Mouse (Mus musculus): Measurements from ENCODE around the gene Ptprm. TPM values are rescaled to one million over a fixed set of nuclear protein-coding genes. Genes with fewer than 3 reads are reported as not detected.
A peak's percentile ranks its signal among the peaks of the same experiment; 100 is the strongest.

The Ptprm gene
- total RNA-seq, 2 experiments from 2014 or later: 21.0 to 23.6 TPM

DNA sequence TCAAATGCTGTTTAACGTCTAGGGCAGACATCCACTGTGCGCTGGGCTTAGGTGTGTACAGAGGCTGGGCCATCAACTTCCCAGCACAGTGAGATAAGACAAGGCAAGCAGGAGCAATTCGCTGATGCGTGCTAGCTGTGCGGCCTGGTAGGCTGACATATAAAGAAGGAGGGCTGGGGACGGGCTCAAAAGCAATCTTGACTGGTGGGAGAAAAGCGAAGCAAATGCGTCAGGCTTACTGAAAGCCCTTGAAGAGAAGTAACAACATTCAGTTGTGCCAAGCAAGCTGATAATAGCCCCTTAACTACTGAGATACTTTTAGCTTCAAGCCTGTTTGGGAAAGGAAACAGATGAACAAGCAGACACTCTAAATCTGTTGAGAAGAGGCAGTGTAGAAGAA, 217.8 kb downstream of the Ptprm start:
- DNase-seq: no peak

DNA sequence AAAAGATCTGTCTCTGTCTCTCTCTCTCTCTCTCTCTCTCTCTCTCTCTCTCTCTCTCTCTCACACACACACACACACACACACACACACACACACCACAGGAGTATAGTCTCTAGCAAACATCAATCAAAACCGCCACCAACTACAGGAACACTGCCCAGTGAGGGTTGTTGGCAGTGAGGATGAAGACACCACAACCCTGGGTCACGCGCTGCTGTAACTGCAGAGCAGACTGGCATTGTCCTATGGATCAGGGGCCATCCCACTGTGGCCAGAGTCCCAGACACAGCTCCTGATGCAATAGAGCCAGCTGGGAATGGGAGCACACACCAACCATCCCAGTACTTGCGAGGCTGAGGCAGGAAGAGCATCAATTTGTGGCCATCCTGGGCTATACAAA, 220.0 kb downstream of the Ptprm start:
- DNase-seq: no peak

DNA sequence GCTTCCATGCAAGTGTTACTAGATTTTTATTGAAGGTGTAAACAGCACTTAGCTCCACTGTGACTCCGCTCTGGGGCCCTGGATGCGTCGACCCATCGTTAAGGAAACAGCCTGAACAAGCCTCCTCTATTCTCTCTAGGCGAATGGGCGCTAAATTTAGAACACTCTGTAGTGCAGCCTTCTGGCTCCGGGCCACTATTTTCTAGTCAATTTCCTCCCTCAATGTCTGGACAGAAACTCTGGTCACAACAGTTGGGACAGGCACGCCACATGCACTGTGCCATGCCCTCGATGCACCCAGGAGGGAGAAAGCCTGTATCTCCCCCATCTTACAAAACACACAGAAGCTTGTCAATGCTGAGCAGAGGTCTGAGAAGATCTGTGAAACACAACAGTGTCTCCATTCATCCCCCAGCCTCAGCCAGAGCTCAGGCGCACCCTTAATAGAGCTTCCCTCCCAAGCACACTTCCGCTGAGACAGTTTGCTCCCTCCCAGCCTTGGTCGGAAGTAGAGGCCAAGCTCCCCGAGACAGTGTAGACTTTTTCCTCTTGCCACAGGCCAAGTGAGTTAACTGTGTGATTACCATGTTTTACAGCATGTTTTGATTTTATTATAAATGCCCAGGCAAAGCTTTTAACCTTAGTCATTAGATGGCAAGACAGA, 220.7 kb downstream of the Ptprm start:
- peak; percentile 21 to 40 for DNase-seq

DNA sequence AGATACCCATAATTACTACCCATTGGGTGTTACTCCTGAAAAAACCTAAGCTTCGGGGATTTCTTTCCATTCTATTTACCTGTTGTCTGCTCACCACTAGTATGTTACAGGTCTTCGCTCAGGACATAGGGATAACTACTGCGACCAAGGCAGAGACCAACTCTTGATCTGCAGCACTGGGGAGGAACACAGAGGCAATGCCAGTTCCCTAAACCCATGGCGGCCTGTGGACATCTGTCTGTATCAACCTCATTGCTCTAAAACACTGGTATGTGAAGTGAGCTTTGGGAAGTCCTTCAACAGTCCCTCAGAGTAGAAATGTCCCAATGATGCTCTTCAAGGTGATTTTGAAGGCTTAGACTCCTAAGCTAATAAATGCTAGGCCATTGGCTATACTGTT, 221.2 kb downstream of the Ptprm start:
- DNase-seq: no peak

DNA sequence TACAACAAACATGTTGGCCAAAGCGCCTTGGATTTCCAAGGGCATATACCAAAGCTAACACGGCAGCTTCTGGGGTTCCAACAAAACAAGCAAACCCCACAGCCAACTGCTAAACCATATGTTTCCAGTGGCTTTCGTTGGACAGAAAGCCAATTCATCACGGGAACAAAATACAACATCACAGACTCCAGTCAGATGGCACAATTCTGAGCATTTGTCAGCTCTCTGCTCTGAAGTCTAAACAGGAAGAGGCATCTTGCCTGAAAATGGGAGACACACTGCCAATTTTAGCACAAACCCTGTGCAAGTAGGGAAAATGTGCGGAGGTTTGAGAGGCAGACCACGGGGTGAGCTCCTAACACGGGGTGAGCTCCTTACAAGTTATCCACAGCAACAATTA, 226.7 kb downstream of the Ptprm start:
- DNase-seq: peak; percentile 28 to 37

DNA sequence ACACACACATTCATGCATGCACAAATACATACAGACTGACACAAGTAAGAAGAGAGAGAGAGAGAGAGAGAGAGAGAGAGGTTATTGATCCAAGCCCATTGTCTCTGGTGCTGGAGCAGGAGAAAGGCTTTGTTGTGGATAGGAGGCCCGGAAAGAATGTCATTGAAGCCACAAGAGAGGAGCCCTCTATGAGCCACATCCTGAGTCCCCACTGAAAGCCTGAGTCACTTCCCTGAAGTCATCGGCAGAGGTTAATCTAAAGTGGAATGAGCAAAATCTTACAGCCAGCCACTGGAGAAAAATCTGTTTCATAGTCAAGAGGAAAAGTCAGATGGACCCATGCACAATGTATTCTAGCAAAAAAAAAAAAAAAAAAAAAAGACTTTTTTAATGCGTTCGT, 228.7 kb downstream of the Ptprm start:
- no peak for DNase-seq

DNA sequence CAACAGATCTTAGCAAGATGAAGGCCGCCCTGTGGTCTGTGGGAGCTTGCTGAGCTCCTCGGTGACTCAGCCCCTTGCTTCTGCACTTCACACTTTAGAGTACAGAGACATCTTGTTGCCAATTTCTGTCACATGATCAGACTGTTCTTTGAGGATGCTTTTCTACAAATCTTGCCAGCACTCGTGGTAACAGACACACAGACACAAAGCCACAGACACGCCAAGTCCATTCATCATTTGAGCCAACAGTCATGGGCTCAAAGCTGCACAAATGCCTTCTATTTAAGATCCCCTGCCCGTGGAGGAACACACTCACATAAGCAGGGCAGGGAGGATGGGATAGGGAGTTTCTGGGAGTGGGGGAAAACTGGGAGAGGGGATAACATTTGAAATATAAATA, 230.0 kb downstream of the Ptprm start:
- no peak for DNase-seq

DNA sequence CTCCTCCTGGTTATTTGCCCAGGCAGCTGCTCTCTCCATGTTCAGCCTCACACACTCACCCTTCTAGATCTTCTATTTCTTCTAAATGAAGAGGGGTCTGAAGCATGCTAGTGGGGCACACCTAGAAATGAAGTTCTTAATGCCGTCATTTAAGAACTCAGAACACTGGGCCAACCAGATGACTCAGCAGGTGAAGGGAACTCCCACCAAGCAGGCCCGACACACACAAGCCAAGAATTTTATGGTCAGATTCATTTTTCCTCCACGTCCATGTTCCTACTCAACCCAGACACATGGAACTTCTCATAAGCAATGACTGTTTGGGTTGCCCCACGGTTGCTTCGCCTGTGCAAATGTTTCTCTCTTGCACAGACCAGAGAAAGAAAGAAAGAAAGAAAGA, 230.5 kb downstream of the Ptprm start:
- no peak for DNase-seq

DNA sequence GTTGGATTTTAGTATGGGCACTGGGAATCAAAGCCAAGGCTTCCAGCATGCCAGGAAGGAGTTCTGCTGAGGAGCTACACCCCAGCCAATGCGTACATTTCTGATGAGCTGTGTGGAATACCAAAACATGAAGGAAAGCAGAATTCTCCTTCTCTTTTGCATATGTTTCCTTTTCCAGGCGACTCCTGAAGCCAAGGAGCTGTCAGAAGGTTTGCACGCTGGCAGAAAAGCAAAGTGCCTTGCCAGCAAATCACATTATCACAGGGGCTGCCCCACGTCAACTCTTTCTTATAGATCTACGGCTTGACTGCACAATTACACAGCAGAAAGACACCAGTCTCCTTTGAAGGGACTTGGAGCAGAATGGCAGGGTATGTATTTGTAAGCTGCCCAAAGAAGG, 233.4 kb downstream of the Ptprm start:
- no peak for DNase-seq

DNA sequence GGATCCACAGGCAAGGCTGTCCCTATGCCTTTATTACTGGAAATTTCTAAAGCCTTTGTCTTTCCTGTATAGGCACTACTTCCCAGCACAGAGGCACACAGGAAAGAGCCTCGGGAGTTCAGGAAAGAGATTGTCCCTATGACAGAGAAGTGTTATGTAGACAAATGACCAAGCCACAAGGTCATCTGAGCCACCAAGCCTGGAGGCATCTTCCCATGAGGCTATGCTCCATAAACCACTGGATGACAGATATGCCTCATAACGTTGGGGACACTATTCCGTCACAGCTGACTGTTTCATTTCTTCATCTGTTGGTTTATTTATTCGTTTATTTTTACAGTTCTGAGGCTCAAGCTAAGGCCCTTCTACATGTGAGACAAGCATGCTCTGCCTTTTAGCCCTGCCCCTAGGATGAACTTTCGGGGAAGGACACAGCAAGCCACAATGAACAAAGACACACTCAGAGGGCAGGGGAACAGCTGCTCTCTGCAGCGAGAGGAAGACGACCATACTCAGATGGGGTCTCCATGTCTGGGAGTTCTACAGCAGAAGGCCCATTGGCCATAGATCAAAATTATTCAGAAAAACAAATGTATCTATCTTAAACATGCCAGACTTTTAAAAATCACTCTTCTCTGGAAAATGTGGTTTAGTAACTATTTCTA, 235.4 kb downstream of the Ptprm start:
- no peak for DNase-seq

DNA sequence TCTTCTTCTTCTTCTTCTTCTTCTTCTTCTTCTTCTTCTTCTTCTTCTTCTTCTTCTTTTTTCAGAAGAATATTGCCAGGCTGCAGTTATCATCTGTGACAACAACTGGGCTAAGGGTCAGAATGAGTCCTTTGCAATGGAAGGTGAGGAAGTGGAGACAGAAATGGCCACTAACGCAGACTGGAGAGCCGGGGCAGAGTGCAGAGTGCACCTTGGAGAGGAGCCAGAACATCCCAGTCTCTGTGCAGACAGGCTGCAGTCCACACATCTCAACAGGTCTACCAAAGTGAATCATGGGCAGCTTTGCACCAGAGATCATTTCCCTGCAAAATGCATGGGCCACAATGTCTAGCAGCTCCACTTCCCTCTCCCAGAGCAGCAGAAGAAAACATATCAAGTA, 239.4 kb downstream of the Ptprm start:
- no peak for DNase-seq

DNA sequence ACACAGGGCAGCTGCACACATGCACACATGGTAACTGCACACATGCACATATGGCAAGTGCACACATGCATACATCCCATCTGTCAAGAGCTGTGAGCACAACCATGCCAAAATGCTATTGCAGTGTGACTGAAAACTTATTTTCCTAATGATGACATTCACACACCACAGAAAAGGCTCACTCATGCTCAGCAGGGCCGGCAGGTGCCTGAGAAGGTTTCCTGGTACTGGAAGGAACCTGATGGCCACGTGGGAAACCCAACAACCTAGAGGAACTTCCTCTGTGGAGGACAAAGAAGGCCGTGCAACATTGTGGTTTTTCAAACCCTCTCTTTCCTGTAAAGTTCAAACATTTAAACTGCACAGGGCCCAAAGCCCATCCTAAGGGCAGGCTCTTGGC, 241.6 kb downstream of the Ptprm start:
- DNase-seq: no peak

DNA sequence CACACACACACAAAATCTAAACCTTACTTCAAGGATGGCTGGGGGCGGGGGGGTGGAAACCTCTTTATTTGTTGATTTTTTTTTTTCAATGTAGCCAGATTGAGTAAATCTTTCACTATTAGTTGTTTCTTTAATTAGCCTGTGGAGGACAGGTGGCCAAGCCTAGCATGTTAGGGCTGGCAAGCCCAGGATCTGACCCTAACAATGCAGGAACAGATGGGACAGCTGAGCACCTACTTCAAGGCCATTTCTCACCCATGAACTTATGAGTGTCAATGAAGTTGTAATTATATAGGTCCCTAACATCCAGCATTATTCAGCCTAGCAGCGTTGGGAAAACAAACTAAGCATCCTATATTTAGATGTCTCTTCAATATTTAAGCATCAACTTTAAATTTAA, 248.1 kb downstream of the Ptprm start:
- no peak for DNase-seq

DNA sequence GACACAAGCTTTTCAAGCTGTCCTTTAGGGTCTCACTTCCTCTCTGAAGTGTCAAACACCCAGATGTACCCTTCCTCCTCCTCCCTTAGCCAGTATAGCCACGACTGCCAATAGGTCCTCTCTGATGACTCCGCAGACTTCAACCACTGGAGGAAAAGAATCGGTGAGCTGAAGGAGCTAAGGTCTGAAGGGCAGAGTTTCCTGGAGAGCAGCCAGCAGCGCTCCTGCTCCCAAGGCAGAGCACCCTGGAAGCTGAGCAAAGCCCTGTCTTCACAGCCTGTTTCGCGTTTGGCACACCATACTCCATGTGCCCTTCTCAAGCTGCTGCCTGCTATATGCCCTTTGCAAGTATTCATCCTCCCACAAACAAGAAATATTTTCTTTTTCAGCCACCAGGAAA, 252.2 kb downstream of the Ptprm start:
- no peak for DNase-seq

DNA sequence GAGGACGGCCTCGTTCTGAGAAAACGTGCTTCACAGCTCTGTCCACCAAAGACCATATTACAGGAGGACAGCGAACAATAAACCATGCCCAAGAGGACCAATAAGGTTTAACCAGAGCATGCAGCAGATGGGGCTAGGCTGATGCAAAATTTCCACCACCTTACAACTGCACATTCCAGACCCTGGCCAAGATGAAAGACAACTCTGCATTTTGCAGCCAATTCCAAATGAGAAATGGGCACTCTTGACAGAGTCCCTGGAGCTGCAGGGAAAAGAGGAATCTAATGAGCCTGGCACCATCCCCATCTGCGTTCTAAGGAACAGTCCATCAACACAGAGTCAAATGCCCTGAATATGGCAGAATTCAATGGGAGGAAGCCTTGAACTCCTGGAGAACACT, 263.3 kb downstream of the Ptprm start:
- DNase-seq: no peak

DNA sequence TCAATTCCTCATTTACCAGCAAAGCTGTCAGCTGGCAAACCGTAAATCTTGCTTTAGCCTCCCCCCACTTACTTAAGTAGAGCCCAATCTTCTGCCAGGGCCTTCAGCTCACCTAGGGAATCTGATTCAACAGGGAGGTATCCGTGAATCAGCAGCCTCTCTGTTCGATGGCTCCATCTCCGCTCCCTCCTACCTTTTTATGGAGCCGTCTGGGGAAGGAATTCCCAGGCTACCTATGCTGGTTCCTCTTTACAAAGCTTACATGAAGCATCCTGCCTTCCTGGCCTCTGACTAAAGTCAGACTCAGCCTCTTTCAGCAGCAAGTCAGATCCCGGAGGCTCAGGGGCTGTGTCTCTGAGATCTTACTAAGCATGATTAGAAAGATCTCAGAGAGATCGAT, 264.1 kb downstream of the Ptprm start:
- DNase-seq: no peak

DNA sequence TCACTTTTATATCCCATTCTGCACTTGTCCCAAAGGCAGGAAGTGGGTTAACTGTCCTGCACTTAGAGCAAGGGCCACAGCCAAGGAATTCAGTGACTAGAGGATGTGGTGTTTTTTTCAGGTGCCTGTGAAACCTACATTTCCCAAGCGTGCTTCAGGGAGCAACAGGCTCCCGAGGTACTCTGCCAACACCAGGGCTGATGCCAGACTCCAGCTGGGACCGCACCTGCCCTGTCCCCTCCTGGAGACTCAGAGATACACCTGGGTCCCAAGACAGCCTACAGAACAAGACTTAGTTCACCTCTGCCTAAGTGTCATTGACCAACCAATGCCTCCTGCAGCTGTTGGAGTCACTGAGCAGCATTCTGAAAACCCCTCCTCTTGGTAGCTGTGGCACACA, 264.6 kb downstream of the Ptprm start:
- DNase-seq: no peak

DNA sequence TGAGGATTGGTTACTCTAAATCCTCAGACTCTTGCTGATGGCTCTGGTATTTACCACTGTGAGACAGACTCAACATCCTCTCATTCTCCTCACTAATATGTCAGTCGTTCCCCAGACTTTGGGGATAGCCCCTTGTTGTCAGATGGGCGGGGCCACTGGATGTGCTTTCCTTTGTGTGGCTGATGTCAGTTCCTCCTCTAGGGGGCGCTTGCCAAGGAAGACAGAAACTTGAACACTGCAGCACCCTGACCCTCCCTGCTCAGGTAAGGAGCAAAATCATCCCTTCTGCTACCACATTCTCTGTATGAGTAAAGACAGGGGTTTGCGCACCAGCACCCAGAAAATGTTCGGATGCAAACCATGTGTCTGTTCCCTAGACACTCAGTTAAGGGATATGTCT, 266.7 kb downstream of the Ptprm start:
- no peak for DNase-seq

DNA sequence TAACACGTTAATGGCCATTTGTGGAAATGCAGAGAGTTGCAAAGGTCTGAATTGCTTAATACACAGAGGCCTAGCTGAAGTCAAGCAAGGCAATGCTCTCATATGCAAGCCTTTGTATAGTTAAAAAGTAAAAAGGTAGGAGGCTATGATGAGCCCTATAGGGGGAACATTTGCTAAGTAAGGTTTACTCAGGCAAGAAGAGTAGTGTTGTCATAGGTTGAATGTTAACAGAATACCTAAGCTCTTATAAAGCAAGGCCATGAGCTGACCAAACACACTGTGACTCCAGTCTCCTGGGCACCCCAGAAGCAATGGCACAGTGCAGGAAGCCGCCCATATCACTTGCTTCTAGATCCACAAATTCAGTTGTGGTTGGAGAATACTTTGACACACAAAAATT, 267.4 kb downstream of the Ptprm start:
- no peak for DNase-seq

DNA sequence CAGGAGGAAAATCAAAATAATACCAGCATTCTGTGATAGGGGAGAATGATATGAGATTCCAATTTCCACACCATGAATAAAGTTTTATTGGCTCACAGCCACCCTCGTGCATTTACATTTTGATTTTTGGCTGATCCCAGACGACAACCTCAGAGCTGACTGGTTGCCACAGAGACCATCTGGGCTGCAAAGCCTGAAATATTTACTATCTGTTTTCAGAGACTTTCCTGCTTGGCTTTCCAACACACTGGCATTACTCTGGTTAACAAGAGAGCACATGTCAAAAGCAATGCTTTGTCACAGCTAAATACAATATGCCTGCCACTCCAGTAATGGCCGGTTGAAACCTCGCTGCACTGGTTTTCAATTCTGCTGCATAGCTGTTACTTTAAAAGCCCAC, 269.8 kb downstream of the Ptprm start:
- DNase-seq: peak in 1 of 2 experiments; percentile 16

DNA sequence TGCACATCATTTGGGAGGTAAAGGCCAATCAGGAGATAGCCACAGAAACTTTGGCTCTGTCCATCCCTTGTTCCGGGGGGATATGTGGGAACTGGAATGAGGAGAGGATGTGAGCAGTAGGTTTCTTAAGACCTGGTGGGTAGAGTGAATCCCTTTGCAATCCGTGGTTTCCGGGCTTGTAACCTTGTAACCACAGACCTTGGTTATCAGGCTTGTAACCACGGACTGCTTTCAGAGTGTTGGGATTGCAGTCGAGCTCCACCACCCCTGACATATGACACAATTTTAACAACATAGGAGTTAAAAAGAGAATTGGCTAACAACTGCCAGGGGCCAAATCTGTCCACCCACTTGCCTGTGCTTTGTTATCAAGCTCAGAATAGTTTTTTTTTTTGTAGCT, 270.2 kb downstream of the Ptprm start:
- no peak for DNase-seq

DNA sequence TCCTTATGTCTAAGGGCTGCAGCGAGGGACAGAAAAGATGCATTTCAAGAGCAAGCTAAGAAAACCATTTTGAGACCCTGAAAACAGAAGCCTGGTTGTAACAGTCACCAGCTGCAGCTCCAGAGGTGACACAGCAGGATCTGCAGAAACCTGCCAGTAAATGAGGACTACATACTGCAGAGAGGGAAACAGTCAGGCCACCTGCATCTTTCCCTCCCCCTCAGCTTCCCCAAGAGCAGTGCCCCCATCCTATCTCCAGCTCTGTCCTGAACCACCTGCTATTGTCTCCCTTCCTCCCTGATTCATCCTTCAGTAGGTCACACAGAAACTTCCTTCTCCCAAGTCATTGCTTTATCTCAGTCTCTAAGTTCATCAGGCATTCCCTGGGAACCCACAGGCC, 274.7 kb downstream of the Ptprm start:
- no peak for DNase-seq

DNA sequence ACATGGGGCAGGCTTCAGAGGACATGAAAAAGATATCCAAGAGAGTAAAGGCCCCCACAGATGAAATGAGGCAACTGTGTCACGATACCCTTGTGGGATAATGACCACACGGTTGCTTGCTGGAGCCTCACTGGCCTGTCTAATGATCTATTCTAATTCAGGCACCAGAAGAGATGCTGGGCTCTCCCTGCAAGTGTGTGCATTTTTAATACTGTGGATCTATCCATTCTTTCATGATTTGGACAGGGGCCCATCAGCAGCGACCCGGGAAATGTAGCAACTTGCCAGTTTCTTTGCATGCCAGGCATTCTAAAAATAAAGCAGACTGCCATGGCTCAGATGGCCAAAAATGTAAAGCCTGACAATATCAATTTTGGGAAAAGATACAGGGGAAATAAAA, 280.7 kb downstream of the Ptprm start:
- no peak for DNase-seq

DNA sequence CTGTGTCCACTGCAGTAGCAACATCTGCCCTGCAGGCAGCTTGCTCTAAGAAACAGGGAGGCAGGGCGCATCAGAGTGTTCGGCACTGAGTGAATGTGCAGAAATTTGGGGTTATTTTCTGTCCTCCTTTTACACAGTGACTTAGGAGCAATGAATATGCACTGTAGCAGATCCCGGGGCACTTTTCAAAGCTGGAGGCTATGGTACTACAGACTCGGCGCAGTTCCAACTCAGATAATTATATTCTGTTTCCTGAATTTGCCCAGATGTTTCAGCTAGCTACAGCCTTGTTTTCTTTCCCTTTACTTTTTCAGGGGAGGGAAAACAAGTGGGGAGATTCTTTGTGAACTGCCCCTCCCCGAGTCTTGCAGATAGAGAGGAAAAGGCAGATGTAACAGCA, 281.1 kb downstream of the Ptprm start:
- no peak for DNase-seq
